Mouse (Mus musculus) ovary, adult 2 months (tissue): Measurements from ENCODE around the gene Gm20388. TPM values are rescaled to one million over a fixed set of nuclear protein-coding genes. Genes with fewer than 3 reads are reported as not detected.

Experiments used
- polyA plus RNA-seq: library from polyadenylated mRNA; depleted of rRNA; stranded (reverse); fragments of >200 nt; gene quantifications from 2 replicates; pipeline ENCODE4 v1.2.3, GENCODE M21; 2012; rRNA removed

The Gm20388 gene
- polyA plus RNA-seq = 60.7 and 71.9 TPM in 2 replicates

GRCm38 (mm10) chr8:119910547-119911257 is at the start of gene Gm20388:
Gene Gm20388, plus strand, starts transcription at chr8:119910841.

GRCm38 (mm10) chr8:119861706-119862389 is 48.8 kb upstream of the Gm20388 start, which contains the start of gene Klhl36:
Gene Klhl36, plus strand, starts transcription at chr8:119862266.

GRCm38 (mm10) chr8:119909944-119910546 is 596 bp upstream of the Gm20388 start, which contains the start of gene Usp10:
Gene Usp10, plus strand, starts transcription at chr8:119910360.

GRCm38 (mm10) chr8:119992249-119992648 is 81.6 kb downstream of the Gm20388 start, which contains the start of gene Crispld2:
Gene Crispld2, plus strand, starts transcription at chr8:119992438.

GRCm38 (mm10) chr8:120101068-120101972 is 190.7 kb downstream of the Gm20388 start, which contains the start of gene Zdhhc7:
Gene Zdhhc7, minus strand, starts transcription at chr8:120101482.

GRCm38 (mm10) chr8:120113758-120114255 is 203.2 kb downstream of the Gm20388 start, which contains the start of gene 6430548M08Rik:
Gene 6430548M08Rik, plus strand, starts transcription at chr8:120114152.

GRCm38 (mm10) chr8:120177318-120178123 is 266.9 kb downstream of the Gm20388 start, which contains the start of gene Fam92b:
Gene Fam92b, minus strand, starts transcription at chr8:120177466.

GRCm38 (mm10) chr8:120227891-120228591 is 317.4 kb downstream of the Gm20388 start, which contains the start of gene Gse1:
Gene Gse1, plus strand, starts transcription at chr8:120228456.

GRCm38 (mm10) chr8:120588908-120589771 is 678.5 kb downstream of the Gm20388 start, which contains the start of gene Gins2:
Gene Gins2, minus strand, starts transcription at chr8:120589304.

GRCm38 (mm10) chr8:120647532-120647931 is 736.9 kb downstream of the Gm20388 start, which contains the start of gene 1190005I06Rik:
Gene 1190005I06Rik, minus strand, starts transcription at chr8:120647632.

GRCm38 (mm10) chr8:120667561-120668373 is 757.1 kb downstream of the Gm20388 start, which contains the start of the genes Gm27021 and Cox4i1:
Gene Gm27021, minus strand, starts transcription at chr8:120668079.
Gene Cox4i1, plus strand, starts transcription at chr8:120668222.

GRCm38 (mm10) chr8:120668374-120668905 is 757.8 kb downstream of the Gm20388 start, which contains the start of gene Emc8:
Gene Emc8, minus strand, starts transcription at chr8:120668573.

GRCm38 (mm10) chr8:120735770-120736481 is 825.3 kb downstream of the Gm20388 start, which contains the start of gene Irf8:
Gene Irf8, plus strand, starts transcription at chr8:120736358.

GRCm38 (mm10) chr8:121084210-121084951 is 1173.7 kb downstream of the Gm20388 start, which contains the start of gene Foxf1:
Gene Foxf1, plus strand, starts transcription at chr8:121084386.

GRCm38 (mm10) chr8:121107668-121108656 is 1197.3 kb downstream of the Gm20388 start, which contains the start of gene Mthfsd:
Gene Mthfsd, minus strand, starts transcription at chr8:121108392.

